Comparison of ENCODE assay signal across 12 mouse cellular contexts in genomic region chr14:9552149-9552548, GRCm38 (mm10).
"Had no signal": no experiment of that assay in that cellular context is flagged by ENCODE, and none has a peak within 500 bp of the region (broad histone marks: within the 10 kb centered on the region; RNA-seq: fewer than 3 reads in every experiment).

No protein-coding gene starts in this region.

- DNase-seq: liver, postnatal 0 days; lung, adult 2 months; lung, postnatal 14 days; lung, postnatal 36 days; retina, postnatal 1 day; right cerebral cortex, adult 18-20 months; right cerebral cortex, postnatal 25 days; right cerebral cortex, postnatal 4 days; spleen, adult 18-20 months; thymus, adult 2 months; thymus, postnatal 25 days; thymus, postnatal 4 days had no signal
